In the genomic region with DNA sequence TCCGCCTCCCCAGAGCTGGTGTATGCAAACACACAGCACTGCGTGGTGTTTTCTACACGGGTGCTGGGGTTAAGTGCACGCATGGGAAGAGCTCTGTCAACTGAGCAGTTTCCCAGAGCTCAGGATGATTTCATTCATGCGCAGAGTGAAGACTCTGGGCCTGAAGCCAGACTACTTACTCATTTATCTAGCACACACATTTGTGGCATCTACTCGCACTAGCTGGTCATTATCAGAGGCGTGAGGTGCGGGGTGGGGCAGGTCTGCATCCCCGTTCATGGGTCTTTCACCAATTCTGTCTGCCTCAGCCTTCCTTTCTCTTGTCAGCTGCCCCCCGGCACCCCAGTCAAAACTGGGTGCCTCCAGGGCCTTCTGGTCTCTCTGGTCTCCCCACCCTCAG, we compare ENCODE assay signal across 9 mouse cellular contexts.
DNase-seq lines count a peak whose midpoint lies in the region; ATAC-seq lines count a peak whose summit lies in the region.
"Had no signal": no experiment of that assay in that cellular context is flagged by ENCODE, and none has a peak within 500 bp of the region (broad histone marks: within the 10 kb centered on the region; RNA-seq: fewer than 3 reads in every experiment).

No protein-coding gene starts in this region.

- H3K9ac ChIP-seq in heart, embryonic 14.5 days (ENCODE audit: low read length) = no peak overlapping the region

- H3K4me3 ChIP-seq in heart, embryonic 14.5 days (ENCODE audit: control insufficient read depth in 1 of 2, insufficient read depth in 1 of 2, low read depth in 1 of 2, low read length in 2 of 2) = no peak overlapping the region

- WGBS in heart, embryonic 14.5 days = 27% methylated on average over 10 of the region's 10 CpGs

- ATAC-seq in heart, embryonic 14.5 days (ENCODE audit: insufficient number of reproducible peaks, insufficient read depth, low FRiP score, low read depth) = peak; percentile 54; the same call in 1 of the 2 replicates
- peak; percentile 92 for ATAC-seq in megakaryocyte progenitor cell, adult 5-6 weeks (replicated peaks; ENCODE audit: poor library complexity)
- ATAC-seq in inflammation-experienced regulatory T-cells, adult 6 months = no peak

- DNase-seq in heart, adult 18-20 months = peak; percentile 38 to 40
- DNase-seq in heart, adult 9 months (ENCODE audit: low spot score in 2 of 2) = no peak
- DNase-seq in MN1 (ENCODE audit: low spot score) = peak; percentile 82
- DNase-seq in cerebellum, adult 11-12 months = no peak
- DNase-seq in gastrocnemius, postnatal 10 days = no peak
- DNase-seq: kidney, adult 9 months had no signal

- H3K27me3 ChIP-seq in heart, embryonic 14.5 days (ENCODE audit: control insufficient read depth, insufficient read depth, low read length) = no peaks in the 10 kb centered on the region

- H3K4me2 ChIP-seq in heart, embryonic 14.5 days (ENCODE audit: low read length) = 0 out of 2 replicates have a peak overlapping the region, but pooled peaks have one; percentile 1

- peak overlapping the region; percentile 52 to 72; a peak in 3 of 4 replicates for H3K27ac ChIP-seq in heart, embryonic 14.5 days (replicated peaks in 1 of 2; ENCODE audit: control insufficient read depth in 1 of 2, insufficient read depth in 1 of 2, low read depth in 2 of 2, low read length in 2 of 2)

- no peaks in the 10 kb centered on the region for H3K36me3 ChIP-seq in heart, embryonic 14.5 days (ENCODE audit: control insufficient read depth, insufficient read depth, low read length)

- H3K4me1 ChIP-seq in heart, embryonic 14.5 days (ENCODE audit: control insufficient read depth in 2 of 2, insufficient read depth in 2 of 2, low read length in 2 of 2) = peaks cover 20 to 40% of the 10 kb centered on the region in 2 experiments

- no peaks in the 10 kb centered on the region; the same call in 1 of the 2 replicates for H3K9me3 ChIP-seq in heart, embryonic 14.5 days (ENCODE audit: control insufficient read depth, low read length)

Comparison
In these comparisons a context has a peak if more than half of its experiments do, and no peak if none do; other contexts are left out.
1. DNase-seq: peak in heart, adult 18-20 months (2 of 2) and MN1 (single experiment); none in heart, adult 9 months (0 of 2), cerebellum, adult 11-12 months (single experiment) and gastrocnemius, postnatal 10 days (single experiment).